Comparison of ENCODE assay signal across 8 mouse cellular contexts in genomic region chr6:124828101-124828592, GRCm38 (mm10). TPM values are rescaled to one million over a fixed set of nuclear protein-coding genes. Genes with fewer than 3 reads are reported as not detected.
A peak's percentile ranks its signal among the peaks of the same experiment; 100 is the strongest.
DNase-seq lines count a peak whose midpoint lies in the region; ATAC-seq and TF ChIP-seq lines count a peak whose summit lies in the region.

No protein-coding gene starts in this region.

- H3K27ac ChIP-seq in cerebellum, adult 2 months (ENCODE audit: insufficient read depth, low read length) = no peak overlapping the region; the same call in 1 of the 2 replicates
- H3K27ac ChIP-seq in heart, embryonic 13.5 days (replicated peaks) = peak overlapping the region; percentile 71
- H3K27ac ChIP-seq in kidney, postnatal 0 days = peak overlapping the region; percentile 38; the same call in 1 of the 2 replicates
- peak overlapping the region; percentile 76 for H3K27ac ChIP-seq in stomach, postnatal 0 days (replicated peaks)

- H3K9ac ChIP-seq in heart, embryonic 13.5 days = peak overlapping the region; percentile 88
- peak overlapping the region; percentile 52 for H3K9ac ChIP-seq in kidney, postnatal 0 days (ENCODE audit: low read depth, low read length)
- peak overlapping the region; percentile 60 for H3K9ac ChIP-seq in stomach, postnatal 0 days (ENCODE audit: low read length)

- H3K4me1 ChIP-seq in cerebellum, adult 2 months (ENCODE audit: control insufficient read depth, insufficient read depth, low read length) = no peaks in the 10 kb centered on the region
- peaks cover 30% of the 10 kb centered on the region for H3K4me1 ChIP-seq in heart, embryonic 13.5 days
- peaks cover 5% of the 10 kb centered on the region; the same call in 1 of the 2 replicates for H3K4me1 ChIP-seq in kidney, postnatal 0 days (replicated peaks; ENCODE audit: insufficient read depth, low read length)
- peaks cover 57% of the 10 kb centered on the region for H3K4me1 ChIP-seq in megakaryocyte, embryonic 14.5 days
- H3K4me1 ChIP-seq in stomach, postnatal 0 days (replicated peaks; ENCODE audit: control insufficient read depth, insufficient read depth) = 0 out of 2 replicates have a peak, but pooled peaks cover 2% of the 10 kb centered on the region

- no peak for TF ChIP-seq POLR2A in cerebellum, adult 2 months (IDR thresholded peaks at IDR 0.05; ENCODE audit: borderline replicate concordance, insufficient read depth, low read length)

- peaks cover 62% of the 10 kb centered on the region for H3K36me3 ChIP-seq in heart, embryonic 13.5 days
- peaks cover 28% of the 10 kb centered on the region for H3K36me3 ChIP-seq in kidney, postnatal 0 days (ENCODE audit: insufficient read depth, low read length)
- peaks cover 64% of the 10 kb centered on the region for H3K36me3 ChIP-seq in megakaryocyte, embryonic 14.5 days (replicated peaks; ENCODE audit: low read length)
- H3K36me3 ChIP-seq in stomach, postnatal 0 days (ENCODE audit: control insufficient read depth, insufficient read depth, low read length) = peaks cover 13% of the 10 kb centered on the region

- no peaks in the 10 kb centered on the region for H3K9me3 ChIP-seq in heart, embryonic 13.5 days
- no peaks in the 10 kb centered on the region for H3K9me3 ChIP-seq in kidney, postnatal 0 days (replicated peaks; ENCODE audit: low read length)
- H3K9me3 ChIP-seq in megakaryocyte, embryonic 14.5 days = no peaks in the 10 kb centered on the region
- no peaks in the 10 kb centered on the region for H3K9me3 ChIP-seq in stomach, postnatal 0 days (ENCODE audit: control insufficient read depth, low read length)

- DNase-seq in 3T3-L1 (ENCODE audit: low read depth, low spot score) = peak; percentile 95
- DNase-seq in CD4-positive helper T cell, adult 2 months (ENCODE audit: low read depth, low spot score) = peak; percentile 56
- peak; percentile 49 to 51 for DNase-seq in cerebellum, adult 2 months
- DNase-seq in kidney, postnatal 0 days (ENCODE audit: low spot score) = peak; percentile 61
- peak; percentile 49 for DNase-seq in stomach, postnatal 0 days (ENCODE audit: low spot score)

- H3K4me3 ChIP-seq in cerebellum, adult 2 months (replicated peaks; ENCODE audit: insufficient read depth, low read depth, low read length) = peak overlapping the region; percentile 66
- peak overlapping the region; percentile 75 for H3K4me3 ChIP-seq in heart, embryonic 13.5 days
- H3K4me3 ChIP-seq in kidney, postnatal 0 days (replicated peaks; ENCODE audit: low read depth, low read length) = peak overlapping the region; percentile 67
- H3K4me3 ChIP-seq in megakaryocyte, embryonic 14.5 days (replicated peaks) = peak overlapping the region; percentile 100
- peak overlapping the region; percentile 66 for H3K4me3 ChIP-seq in stomach, postnatal 0 days (ENCODE audit: low read depth, low read length)

- peak overlapping the region; percentile 97 for H3K4me2 ChIP-seq in heart, embryonic 13.5 days
- peak overlapping the region; percentile 89 for H3K4me2 ChIP-seq in kidney, postnatal 0 days (ENCODE audit: low read length)
- H3K4me2 ChIP-seq in stomach, postnatal 0 days (replicated peaks; ENCODE audit: low read depth) = peak overlapping the region; percentile 83

- TF ChIP-seq CTCF in cerebellum, adult 2 months (IDR thresholded peaks at IDR 0.05; ENCODE audit: borderline replicate concordance, insufficient read depth, low read depth, low read length) = no peak
- peak; percentile 23; the same call in 1 of the 2 replicates for TF ChIP-seq CTCF in kidney, postnatal 0 days (IDR thresholded peaks at IDR 0.05; ENCODE audit: low read depth)
- TF ChIP-seq CTCF in stomach, postnatal 0 days (IDR thresholded peaks at IDR 0.05; ENCODE audit: low read depth) = no peak; the same call in none of the 2 replicates

- 15% methylated on average over 10 of the region's 10 CpGs for WGBS in cerebellum, adult 2 months
- 20% methylated on average over 10 of the region's 10 CpGs for WGBS in heart, embryonic 13.5 days
- 17% methylated on average over 10 of the region's 10 CpGs for WGBS in kidney, postnatal 0 days
- WGBS in stomach, postnatal 0 days = 18% methylated on average over 10 of the region's 10 CpGs

- ATAC-seq in heart, embryonic 13.5 days (ENCODE audit: extremely low read depth, insufficient number of reproducible peaks, low FRiP score, low TSS enrichment) = no peak
- ATAC-seq in kidney, postnatal 0 days (replicated peaks; ENCODE audit: low FRiP score, low read depth) = no peak
- no peak for ATAC-seq in stomach, postnatal 0 days (ENCODE audit: low FRiP score, low TSS enrichment)
- ATAC-seq in activated CD4-positive, CD25-positive, alpha-beta regulatory T cell, adult 4 months = no peak

- TF ChIP-seq EP300 in stomach, postnatal 0 days (optimal IDR thresholded peaks at IDR 0.05) = no peak

- H3K27me3 ChIP-seq in cerebellum, adult 2 months (ENCODE audit: control insufficient read depth, insufficient read depth, low read length) = no peaks in the 10 kb centered on the region
- no peaks in the 10 kb centered on the region for H3K27me3 ChIP-seq in heart, embryonic 13.5 days (replicated peaks)
- no peaks in the 10 kb centered on the region for H3K27me3 ChIP-seq in kidney, postnatal 0 days (ENCODE audit: insufficient read depth, low read length)
- H3K27me3 ChIP-seq in megakaryocyte, embryonic 14.5 days (replicated peaks) = no peaks in the 10 kb centered on the region
- H3K27me3 ChIP-seq in stomach, postnatal 0 days (ENCODE audit: control insufficient read depth, insufficient read depth, low read length) = no peaks in the 10 kb centered on the region

RNA-seq across cellular contexts. Expression of gene Usp5, which starts 1.1 kb away (rescaled TPM):
- 155 and 159 TPM in 2 replicates for polyA plus RNA-seq in cerebellum, adult 2 months (2012; rRNA removed)
- 98.3 and 101 TPM in 2 replicates for polyA plus RNA-seq in heart, embryonic 13.5 days (2015; fragmentation: Nextera tagmentation; extraction: Ambion mirVana)
- 96.6 and 106 TPM in 2 replicates for polyA plus RNA-seq in kidney, postnatal 0 days (2015; fragmentation: Nextera tagmentation; extraction: Ambion mirVana)
- 35.1 and 61.7 TPM in 2 replicates for polyA plus RNA-seq in megakaryocyte, embryonic 14.5 days (2012; ENCODE audit: insufficient read depth, low replicate concordance)
- polyA plus RNA-seq in stomach, postnatal 0 days (2015; fragmentation: Nextera tagmentation; extraction: Ambion mirVana) = 60.3 and 61.8 TPM in 2 replicates
- 10 to 100 TPM; 58.3 to 86.0 TPM for polyA plus RNA-seq in activated CD4-positive, CD25-positive, alpha-beta regulatory T cell, adult 4 months (2017; shearing (Covaris generic))

RNA-seq across cellular contexts. Expression of gene Cdca3, which starts 1.2 kb away (rescaled TPM):
- 1.3 and 1.4 TPM in 2 replicates for polyA plus RNA-seq in cerebellum, adult 2 months (2012; rRNA removed)
- 123 and 132 TPM in 2 replicates for polyA plus RNA-seq in heart, embryonic 13.5 days (2015; fragmentation: Nextera tagmentation; extraction: Ambion mirVana)
- polyA plus RNA-seq in kidney, postnatal 0 days (2015; fragmentation: Nextera tagmentation; extraction: Ambion mirVana) = 85.1 and 91.2 TPM in 2 replicates
- 27.2 and 32.4 TPM in 2 replicates for polyA plus RNA-seq in megakaryocyte, embryonic 14.5 days (2012; ENCODE audit: insufficient read depth, low replicate concordance)
- 43.3 and 52.8 TPM in 2 replicates for polyA plus RNA-seq in stomach, postnatal 0 days (2015; fragmentation: Nextera tagmentation; extraction: Ambion mirVana)
- 10 to 100 TPM; 43.4 to 57.7 TPM for polyA plus RNA-seq in activated CD4-positive, CD25-positive, alpha-beta regulatory T cell, adult 4 months (2017; shearing (Covaris generic))

RNA-seq across cellular contexts. Expression of gene Gnb3, which starts 11.9 kb away (rescaled TPM):
- polyA plus RNA-seq in cerebellum, adult 2 months (2012; rRNA removed) = 0.84 and 1.3 TPM in 2 replicates
- 7.8 and 11.7 TPM in 2 replicates for polyA plus RNA-seq in heart, embryonic 13.5 days (2015; fragmentation: Nextera tagmentation; extraction: Ambion mirVana)
- 0.98 and 1.2 TPM in 2 replicates for polyA plus RNA-seq in kidney, postnatal 0 days (2015; fragmentation: Nextera tagmentation; extraction: Ambion mirVana)
- polyA plus RNA-seq in megakaryocyte, embryonic 14.5 days (2012; ENCODE audit: insufficient read depth, low replicate concordance) = not detected in 2 replicates
- polyA plus RNA-seq in stomach, postnatal 0 days (2015; fragmentation: Nextera tagmentation; extraction: Ambion mirVana) = 0.53 and 0.98 TPM in 2 replicates
- polyA plus RNA-seq in activated CD4-positive, CD25-positive, alpha-beta regulatory T cell, adult 4 months (2017; shearing (Covaris generic)) = under 1 TPM in 1 of 2 experiments, not detected in 1; 0.19 TPM

RNA-seq across cellular contexts. Expression of gene Tpi1, which starts 14.1 kb away (rescaled TPM):
- 1,162 and 1,205 TPM in 2 replicates for polyA plus RNA-seq in cerebellum, adult 2 months (2012; rRNA removed)
- polyA plus RNA-seq in heart, embryonic 13.5 days (2015; fragmentation: Nextera tagmentation; extraction: Ambion mirVana) = 1,248 and 1,451 TPM in 2 replicates
- 664 and 686 TPM in 2 replicates for polyA plus RNA-seq in kidney, postnatal 0 days (2015; fragmentation: Nextera tagmentation; extraction: Ambion mirVana)
- polyA plus RNA-seq in megakaryocyte, embryonic 14.5 days (2012; ENCODE audit: insufficient read depth, low replicate concordance) = 74.5 and 552 TPM in 2 replicates
- polyA plus RNA-seq in stomach, postnatal 0 days (2015; fragmentation: Nextera tagmentation; extraction: Ambion mirVana) = 463 and 465 TPM in 2 replicates
- 10 to 100 TPM; 68.9 to 93.3 TPM for polyA plus RNA-seq in activated CD4-positive, CD25-positive, alpha-beta regulatory T cell, adult 4 months (2017; shearing (Covaris generic))

RNA-seq across cellular contexts. Expression of gene Spsb2, which starts 19.7 kb away (rescaled TPM):
- polyA plus RNA-seq in cerebellum, adult 2 months (2012; rRNA removed) = 12.1 and 13.8 TPM in 2 replicates
- polyA plus RNA-seq in heart, embryonic 13.5 days (2015; fragmentation: Nextera tagmentation; extraction: Ambion mirVana) = 8.4 and 10.9 TPM in 2 replicates
- 26.1 and 27.4 TPM in 2 replicates for polyA plus RNA-seq in kidney, postnatal 0 days (2015; fragmentation: Nextera tagmentation; extraction: Ambion mirVana)
- polyA plus RNA-seq in megakaryocyte, embryonic 14.5 days (2012; ENCODE audit: insufficient read depth, low replicate concordance) = 42.5 and 52.2 TPM in 2 replicates
- polyA plus RNA-seq in stomach, postnatal 0 days (2015; fragmentation: Nextera tagmentation; extraction: Ambion mirVana) = 18.8 and 18.9 TPM in 2 replicates
- polyA plus RNA-seq in activated CD4-positive, CD25-positive, alpha-beta regulatory T cell, adult 4 months (2017; shearing (Covaris generic)) = 1 to 10 TPM; 1.5 to 2.1 TPM

Comparison
In these comparisons a context has a peak if more than half of its experiments do, and no peak if none do; other contexts are left out.
1. RNA of gene Cdca3, which starts 1.2 kb away (polyA plus RNA-seq): 123 to 132 TPM in heart, embryonic 13.5 days, 85.1 to 91.2 TPM in kidney, postnatal 0 days, 43.4 to 57.7 TPM in activated CD4-positive, CD25-positive, alpha-beta regulatory T cell, adult 4 months, 43.3 to 52.8 TPM in stomach, postnatal 0 days and 27.2 to 32.4 TPM in megakaryocyte, embryonic 14.5 days; 1.3 to 1.4 TPM in cerebellum, adult 2 months; every median in the first group is over 10 times any median in the second.
2. Peak in every context shown above with its lines, with median percentiles within 50 percentile points of each other: DNase-seq, H3K4me3 ChIP-seq, H3K4me2 ChIP-seq and H3K9ac ChIP-seq.